Mouse (Mus musculus) midbrain, embryonic 15.5 days (tissue): ENCODE results near the gene Ccnf. TPM values are rescaled to one million over a fixed set of nuclear protein-coding genes. Genes with fewer than 3 reads are reported as not detected.

Experiments
- ATAC-seq: fragments of 200-750 bp; cut with Nextera tagmentation; replicated peaks from 2 replicates; pipeline ENCODE4 v1.8.0; 2017; ENCODE audit warnings: moderate TSS enrichment
- H3K27ac ChIP-seq: fragments of 300-500 bp; sonication (generic); 2 replicates; pipeline ENCODE4 v1.5.1; 2015; ENCODE audit warnings: mild to moderate bottlenecking, inconsistent platforms
- H3K27me3 ChIP-seq: fragments of 300-500 bp; sonication (generic); replicated peaks from 2 replicates; pipeline ENCODE4 v1.6.1; 2015; ENCODE audit warnings: inconsistent platforms
- H3K36me3 ChIP-seq: fragments of 300-500 bp; sonication (generic); replicated peaks from 2 replicates; pipeline ENCODE4 v1.6.1; 2015; ENCODE audit warnings: inconsistent platforms
- H3K4me1 ChIP-seq: fragments of 300-500 bp; sonication (generic); 2 replicates; pipeline ENCODE4 v1.6.1; 2015; ENCODE audit warnings: inconsistent platforms
- H3K4me2 ChIP-seq: fragments of 300-500 bp; sonication (generic); 2 replicates; pipeline ENCODE4 v1.6.1; 2015; ENCODE audit warnings: inconsistent platforms, mild to moderate bottlenecking, moderate library complexity
- H3K4me3 ChIP-seq: fragments of 300-500 bp; sonication (generic); 2 replicates; pipeline ENCODE4 v1.5.1; 2015; ENCODE audit warnings: mild to moderate bottlenecking, inconsistent platforms
- H3K9ac ChIP-seq: fragments of 300-500 bp; sonication (generic); 2 replicates; pipeline ENCODE4 v1.6.1; 2015; ENCODE audit warnings: mild to moderate bottlenecking, inconsistent platforms
- H3K9me3 ChIP-seq: fragments of 300-500 bp; sonication (generic); 2 replicates; pipeline ENCODE4 v1.6.1; 2016; ENCODE audit warnings: inconsistent platforms
- WGBS: fragments of 180-500 bp; shearing (Covaris S2); methylation state at CpG from one replicate; pipeline ENCODE4 v1.1.7; 2015; ENCODE audit warnings: mixed read lengths; 5-methylcytosine and 5-hydroxymethylcytosine counted together
- polyA plus RNA-seq: library from polyadenylated mRNA; unstranded; fragments of >200 nt; fragmentation: Nextera tagmentation; extraction: Ambion mirVana; gene quantifications from 2 replicates; pipeline ENCODE4 v1.2.1, GENCODE M21; 2015

Gene Ccnf
- polyA plus RNA-seq, 1 experiment from 2014 or later = 13.9 TPM

DNA sequence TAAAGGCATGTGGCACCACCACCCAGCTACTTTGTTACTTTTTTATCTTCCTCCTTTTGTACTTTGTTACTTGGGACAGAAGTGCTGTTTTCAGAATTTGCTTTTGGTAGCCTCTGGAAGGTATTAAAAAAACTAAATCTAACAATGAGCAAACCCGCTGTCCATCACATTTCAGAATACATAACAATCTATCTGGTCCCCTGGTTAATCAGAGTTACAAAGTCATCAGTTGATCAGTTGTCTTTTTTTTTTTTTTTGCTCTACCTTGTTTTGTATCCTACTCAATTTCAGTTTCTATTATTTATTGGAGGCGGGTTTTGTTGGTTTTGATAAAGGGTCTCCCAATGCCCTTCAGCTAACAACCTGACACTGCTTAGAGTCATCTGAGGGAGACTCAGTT is 1.0 kb upstream of the Ccnf start:
- H3K4me2 ChIP-seq = no peak overlapping the region
- no peak overlapping the region for H3K27ac ChIP-seq
- H3K27me3 ChIP-seq = no peaks in the 10 kb centered on the region
- 95% methylated on average over 2 of the region's 2 CpGs for WGBS
- H3K4me1 ChIP-seq = peaks cover 18% of the 10 kb centered on the region
- peaks cover 7% of the 10 kb centered on the region; the same call in 1 of the 2 replicates for H3K36me3 ChIP-seq
- H3K9ac ChIP-seq = no peak overlapping the region
- no peak for ATAC-seq
- H3K4me3 ChIP-seq = peak overlapping the region; percentile 78
- no peaks in the 10 kb centered on the region for H3K9me3 ChIP-seq

DNA sequence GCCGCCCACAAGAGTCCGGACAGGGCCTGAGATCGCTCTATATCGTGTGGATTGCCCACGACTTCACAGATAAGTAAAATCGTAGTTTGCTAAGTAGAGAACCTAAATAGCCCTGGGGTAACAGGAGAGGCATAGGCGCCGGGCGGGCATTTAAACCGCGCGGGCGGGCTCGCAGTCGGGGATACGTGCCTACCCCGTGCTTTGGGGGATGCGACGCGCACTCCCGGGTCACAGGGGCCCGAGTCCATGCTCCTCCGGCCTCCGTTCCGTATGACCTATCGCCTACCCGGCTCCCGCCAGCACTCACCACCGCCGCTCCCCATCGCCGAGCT is 330 bp downstream of the Ccnf start:
- H3K9me3 ChIP-seq = no peaks in the 10 kb centered on the region
- WGBS = under 1% methylated on average over 32 of the region's 32 CpGs
- no peaks in the 10 kb centered on the region for H3K27me3 ChIP-seq
- peaks cover 18% of the 10 kb centered on the region for H3K4me1 ChIP-seq
- peak overlapping the region; percentile 87 for H3K4me2 ChIP-seq
- peak overlapping the region; percentile 67 for H3K9ac ChIP-seq
- peak overlapping the region; percentile 78 for H3K4me3 ChIP-seq
- H3K27ac ChIP-seq = peak overlapping the region; percentile 63; the same call in 1 of the 2 replicates
- H3K36me3 ChIP-seq = peaks cover 10% of the 10 kb centered on the region; the same call in 1 of the 2 replicates
- no peak for ATAC-seq

GRCm38 (mm10) chr17:24248641-24249040 is 2.6 kb downstream of the Ccnf start:
- Histone ChIP-seq H3K4me3 (no peak overlapping the region), H3K27ac (no peak overlapping the region), H3K27me3 (no peaks in the 10 kb centered on the region), H3K9me3 (no peaks in the 10 kb centered on the region), H3K36me3 (peaks cover 23% of the 10 kb centered on the region), H3K4me2 (no peak overlapping the region), H3K4me1 (peaks cover 18% of the 10 kb centered on the region), H3K9ac (no peak overlapping the region)
- ATAC-seq = no peak
- WGBS = 97% methylated on average over 2 of the region's 2 CpGs

GRCm38 (mm10) chr17:24244061-24244460 is 7.2 kb downstream of the Ccnf start:
- H3K9me3 ChIP-seq = no peaks in the 10 kb centered on the region
- no peak overlapping the region for H3K4me2 ChIP-seq
- H3K36me3 ChIP-seq = peaks cover 42% of the 10 kb centered on the region
- H3K9ac ChIP-seq = no peak overlapping the region
- 98% methylated on average over 8 of the region's 8 CpGs for WGBS
- ATAC-seq = no peak
- no peaks in the 10 kb centered on the region for H3K4me1 ChIP-seq
- no peak overlapping the region for H3K4me3 ChIP-seq
- no peaks in the 10 kb centered on the region for H3K27me3 ChIP-seq
- no peak overlapping the region for H3K27ac ChIP-seq

GRCm38 (mm10) chr17:24243311-24243969 is 7.8 kb downstream of the Ccnf start:
- 85% methylated on average over 4 of the region's 4 CpGs for WGBS
- Histone ChIP-seq H3K4me3 (no peak overlapping the region), H3K36me3 (peaks cover 42% of the 10 kb centered on the region), H3K9me3 (no peaks in the 10 kb centered on the region), H3K27me3 (no peaks in the 10 kb centered on the region), H3K27ac (no peak overlapping the region), H3K9ac (no peak overlapping the region), H3K4me1 (no peaks in the 10 kb centered on the region), H3K4me2 (no peak overlapping the region)
- ATAC-seq = no peak

DNA sequence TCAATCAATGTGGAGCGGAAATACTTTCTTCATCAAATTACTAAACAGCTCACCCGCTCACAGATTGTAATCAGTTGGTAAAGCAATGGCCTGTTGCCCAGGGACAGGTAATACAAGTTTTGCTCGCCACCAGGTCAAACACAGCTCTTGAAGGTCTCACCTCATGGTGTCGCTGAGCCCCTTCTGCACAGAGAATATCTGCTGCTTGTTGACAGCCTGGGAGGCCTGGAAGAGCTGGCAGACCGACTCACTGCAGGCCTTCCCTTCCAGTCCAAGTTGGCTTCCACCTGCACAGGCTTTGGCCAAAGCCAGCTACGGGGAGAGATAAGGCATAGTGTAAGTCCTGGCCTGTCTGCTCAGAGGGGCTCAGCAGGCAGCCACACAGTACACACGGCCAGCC is 14.4 kb downstream of the Ccnf start:
- H3K9me3 ChIP-seq = no peaks in the 10 kb centered on the region
- no peak overlapping the region for H3K4me2 ChIP-seq
- no peaks in the 10 kb centered on the region for H3K27me3 ChIP-seq
- no peak overlapping the region for H3K4me3 ChIP-seq
- 95% methylated on average over 7 of the region's 7 CpGs for WGBS
- H3K36me3 ChIP-seq = peaks cover 29% of the 10 kb centered on the region; the same call in 1 of the 2 replicates
- no peak overlapping the region for H3K9ac ChIP-seq
- ATAC-seq = no peak
- H3K27ac ChIP-seq = no peak overlapping the region
- no peaks in the 10 kb centered on the region for H3K4me1 ChIP-seq

GRCm38 (mm10) chr17:24236479-24236878 is 14.8 kb downstream of the Ccnf start:
- WGBS = 97% methylated on average over 1 of the region's 1 CpGs
- H3K4me3 ChIP-seq = no peak overlapping the region
- H3K4me1 ChIP-seq = no peaks in the 10 kb centered on the region
- H3K9me3 ChIP-seq = no peaks in the 10 kb centered on the region
- no peak overlapping the region for H3K27ac ChIP-seq
- no peak overlapping the region for H3K4me2 ChIP-seq
- H3K36me3 ChIP-seq = peaks cover 29% of the 10 kb centered on the region; the same call in 1 of the 2 replicates
- no peak overlapping the region for H3K9ac ChIP-seq
- no peak for ATAC-seq
- no peaks in the 10 kb centered on the region for H3K27me3 ChIP-seq

DNA sequence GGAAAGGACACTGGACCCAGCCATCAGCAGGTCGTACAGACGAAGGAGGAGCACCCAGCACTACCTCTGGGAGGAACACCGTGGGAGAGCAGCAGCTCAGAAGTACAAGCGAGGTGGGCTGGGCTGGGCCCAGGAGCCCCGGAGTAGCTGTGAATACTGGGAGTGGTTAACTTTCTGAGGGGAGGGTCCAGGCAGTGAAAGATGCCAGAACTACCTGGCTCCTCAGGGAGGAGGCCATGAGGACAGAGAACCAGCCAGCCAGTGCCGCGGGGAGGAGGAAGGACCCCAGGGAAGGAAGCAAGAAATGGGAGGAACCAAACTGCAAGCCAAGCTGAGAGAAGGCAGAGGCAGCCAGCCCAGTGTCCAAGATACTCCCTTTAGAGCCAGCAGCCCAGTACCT is 23.3 kb downstream of the Ccnf start:
- H3K4me2 ChIP-seq = no peak overlapping the region
- H3K9me3 ChIP-seq = no peaks in the 10 kb centered on the region
- no peak overlapping the region for H3K27ac ChIP-seq
- WGBS = 93% methylated on average over 7 of the region's 7 CpGs
- no peak overlapping the region for H3K4me3 ChIP-seq
- peaks cover 8% of the 10 kb centered on the region; the same call in 1 of the 2 replicates for H3K36me3 ChIP-seq
- H3K9ac ChIP-seq = no peak overlapping the region
- no peaks in the 10 kb centered on the region for H3K4me1 ChIP-seq
- ATAC-seq = no peak
- no peaks in the 10 kb centered on the region for H3K27me3 ChIP-seq

- Histone ChIP-seq H3K27ac (no peak overlapping the region), H3K9ac (no peak overlapping the region), H3K36me3 (peaks cover 8% of the 10 kb centered on the region; the same call in 1 of the 2 replicates), H3K4me3 (no peak overlapping the region), H3K4me1 (no peaks in the 10 kb centered on the region), H3K4me2 (no peak overlapping the region), H3K9me3 (no peaks in the 10 kb centered on the region), H3K27me3 (no peaks in the 10 kb centered on the region)
- ATAC-seq = no peak
- 91% methylated on average over 8 of the region's 8 CpGs for WGBS
Observed at GRCm38 (mm10) chr17:24226721-24227120, 24.6 kb downstream of the Ccnf start.

GRCm38 (mm10) chr17:24225851-24226250 is 25.4 kb downstream of the Ccnf start:
- H3K9me3 ChIP-seq = no peaks in the 10 kb centered on the region
- 92% methylated on average over 5 of the region's 5 CpGs for WGBS
- H3K4me2 ChIP-seq = no peak overlapping the region
- H3K27me3 ChIP-seq = no peaks in the 10 kb centered on the region
- no peak overlapping the region for H3K27ac ChIP-seq
- H3K4me3 ChIP-seq = no peak overlapping the region
- H3K4me1 ChIP-seq = peaks cover 5% of the 10 kb centered on the region
- H3K9ac ChIP-seq = no peak overlapping the region
- no peak for ATAC-seq
- H3K36me3 ChIP-seq = peaks cover 8% of the 10 kb centered on the region; the same call in 1 of the 2 replicates

DNA sequence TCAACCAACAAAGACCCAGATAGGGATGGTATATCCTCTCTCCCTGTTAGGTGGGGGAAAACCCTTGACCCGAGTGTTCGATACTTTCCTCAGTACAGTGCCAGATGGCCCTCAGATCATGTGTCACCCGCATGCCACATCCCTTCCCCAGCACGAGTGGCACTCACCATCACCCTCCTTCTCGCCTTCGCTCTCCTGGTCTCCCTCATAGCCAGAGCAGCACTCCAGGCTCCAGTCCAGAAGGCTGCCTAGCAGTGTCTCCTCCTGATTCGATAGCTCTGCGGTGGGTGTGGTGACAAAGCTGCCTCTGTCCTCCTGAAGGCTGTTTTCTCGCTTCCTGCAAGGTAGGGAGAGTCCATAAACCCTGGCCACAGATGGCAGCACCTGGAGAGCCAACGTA is 26.5 kb downstream of the Ccnf start:
- H3K36me3 ChIP-seq = peaks cover 8% of the 10 kb centered on the region; the same call in 1 of the 2 replicates
- 94% methylated on average over 10 of the region's 10 CpGs for WGBS
- peaks cover 11% of the 10 kb centered on the region for H3K4me1 ChIP-seq
- H3K27ac ChIP-seq = no peak overlapping the region
- H3K9ac ChIP-seq = no peak overlapping the region
- no peak overlapping the region for H3K4me3 ChIP-seq
- ATAC-seq = no peak
- no peak overlapping the region for H3K4me2 ChIP-seq
- H3K9me3 ChIP-seq = no peaks in the 10 kb centered on the region
- no peaks in the 10 kb centered on the region for H3K27me3 ChIP-seq

- Histone ChIP-seq H3K36me3 (peaks cover 8% of the 10 kb centered on the region; the same call in 1 of the 2 replicates), H3K9ac (no peak overlapping the region)
Observed at GRCm38 (mm10) chr17:24223513-24223912, 27.8 kb downstream of the Ccnf start.

DNA sequence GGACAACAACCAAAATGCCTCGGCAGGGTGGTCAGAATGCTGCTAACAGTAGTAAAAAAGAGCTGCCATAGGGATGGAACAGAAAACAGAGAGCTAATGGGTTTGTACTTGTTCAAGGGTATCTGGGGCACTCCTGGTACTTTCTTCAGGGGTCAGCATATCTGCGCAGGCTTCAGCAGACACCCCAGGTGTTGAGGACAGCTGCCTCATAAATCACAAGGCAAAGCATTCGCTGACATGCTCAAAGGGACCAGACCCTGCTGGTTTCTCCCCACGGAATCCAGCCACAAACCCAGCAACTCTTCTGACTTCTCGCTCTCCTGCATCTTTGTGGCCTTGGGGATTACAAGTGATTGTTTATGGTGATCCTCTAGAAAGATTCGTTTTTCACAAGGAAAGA is 28.6 kb downstream of the Ccnf start:
- H3K27ac ChIP-seq = no peak overlapping the region
- peaks cover 19% of the 10 kb centered on the region for H3K4me1 ChIP-seq
- H3K9me3 ChIP-seq = no peaks in the 10 kb centered on the region
- peaks cover 8% of the 10 kb centered on the region; the same call in 1 of the 2 replicates for H3K36me3 ChIP-seq
- ATAC-seq = no peak
- no peak overlapping the region for H3K4me3 ChIP-seq
- 81% methylated on average over 6 of the region's 6 CpGs for WGBS
- no peak overlapping the region for H3K9ac ChIP-seq
- no peak overlapping the region for H3K4me2 ChIP-seq
- H3K27me3 ChIP-seq = no peaks in the 10 kb centered on the region

More at GRCm38 (mm10) chr17:24223513-24223912, 27.8 kb downstream of the Ccnf start:
- no peak overlapping the region for H3K27ac ChIP-seq
- no peaks in the 10 kb centered on the region for H3K27me3 ChIP-seq
- H3K9me3 ChIP-seq = no peaks in the 10 kb centered on the region
- H3K4me1 ChIP-seq = peaks cover 19% of the 10 kb centered on the region
- H3K4me3 ChIP-seq = no peak overlapping the region
- no peak overlapping the region for H3K4me2 ChIP-seq
- ATAC-seq = no peak
- WGBS = 94% methylated on average over 5 of the region's 5 CpGs
